Mouse (Mus musculus) embryonic facial prominence, embryonic 10.5 days (tissue): ENCODE results near the gene Afdn. TPM values are rescaled to one million over a fixed set of nuclear protein-coding genes. Genes with fewer than 3 reads are reported as not detected.
"Not testable (repeated sequence)": the region's sequence is repeated elsewhere in the genome, so short reads cannot be mapped to it uniquely, and the experiment has no call there.

Experiments used
- DNase-seq: peaks from one replicate; pipeline ENCODE4 v3.0.0-alpha.2; 2017; ENCODE audit warnings: low spot score
- H3K27ac ChIP-seq: fragments of 300-500 bp; sonication (generic); replicated peaks from 2 replicates; pipeline ENCODE4 v1.5.1; 2016; ENCODE audit warnings: mild to moderate bottlenecking
- H3K27me3 ChIP-seq: fragments of 300-500 bp; sonication (generic); replicated peaks from 2 replicates; pipeline ENCODE4 v1.6.1; 2016; ENCODE audit warnings: low read depth, mild to moderate bottlenecking; ENCODE audit not compliant: poor library complexity, severe bottlenecking
- H3K36me3 ChIP-seq: fragments of 300-500 bp; sonication (generic); replicated peaks from 2 replicates; pipeline ENCODE4 v1.6.1; 2016; ENCODE audit warnings: mild to moderate bottlenecking, moderate library complexity
- H3K4me1 ChIP-seq: fragments of 300-500 bp; sonication (generic); 2 replicates; pipeline ENCODE4 v1.6.1; 2016
- H3K4me3 ChIP-seq: fragments of 300-500 bp; sonication (generic); 2 replicates; pipeline ENCODE4 v1.5.1; 2016; ENCODE audit warnings: mild to moderate bottlenecking, moderate library complexity
- H3K9me3 ChIP-seq: fragments of 300-500 bp; sonication (generic); 2 replicates; pipeline ENCODE4 v1.6.1; 2016; ENCODE audit warnings: mild to moderate bottlenecking
- WGBS: fragments of 180-500 bp; shearing (Covaris S2); methylation state at CpG from one replicate; pipeline ENCODE4 v1.1.7; 2016; 5-methylcytosine and 5-hydroxymethylcytosine counted together
- polyA plus RNA-seq: library from polyadenylated mRNA; unstranded; fragments of >200 nt; fragmentation: Nextera tagmentation; extraction: Ambion mirVana; gene quantifications from 2 replicates; pipeline ENCODE4 v1.2.1, GENCODE M21; 2016

The Afdn gene
- polyA plus RNA-seq, 1 experiment from 2014 or later = 61.0 TPM

- Histone ChIP-seq H3K4me1 (no peaks in the 10 kb centered on the region), H3K4me3 (no peak overlapping the region), H3K27me3 (no peaks in the 10 kb centered on the region), H3K27ac (no peak overlapping the region), H3K36me3 (peaks cover 42% of the 10 kb centered on the region), H3K9me3 (no peaks in the 10 kb centered on the region)
- DNase-seq = no peak
- WGBS = 92% methylated on average over 1 of the region's 1 CpGs
Measured at GRCm38 (mm10) chr17:13907681-13908080, 147.3 kb downstream of the Afdn start.

- H3K4me1 ChIP-seq = peaks cover 4% of the 10 kb centered on the region; the same call in 1 of the 2 replicates
- no peaks in the 10 kb centered on the region for H3K9me3 ChIP-seq
- WGBS = 85% methylated on average over 4 of the region's 4 CpGs
- no peak overlapping the region for H3K4me3 ChIP-seq
- no peaks in the 10 kb centered on the region for H3K36me3 ChIP-seq
- H3K27ac ChIP-seq = no peak overlapping the region
- DNase-seq = no peak
- no peaks in the 10 kb centered on the region for H3K27me3 ChIP-seq
Measured at GRCm38 (mm10) chr17:13913951-13914350, 153.6 kb downstream of the Afdn start.

GRCm38 (mm10) chr17:13914531-13914930 lies 154.2 kb downstream of the Afdn start:
- H3K9me3 ChIP-seq = no peaks in the 10 kb centered on the region
- peaks cover 4% of the 10 kb centered on the region; the same call in 1 of the 2 replicates for H3K4me1 ChIP-seq
- 74% methylated on average over 4 of the region's 4 CpGs for WGBS
- H3K4me3 ChIP-seq = no peak overlapping the region
- no peak overlapping the region for H3K27ac ChIP-seq
- no peaks in the 10 kb centered on the region for H3K36me3 ChIP-seq
- no peaks in the 10 kb centered on the region for H3K27me3 ChIP-seq
- no peak for DNase-seq

DNA sequence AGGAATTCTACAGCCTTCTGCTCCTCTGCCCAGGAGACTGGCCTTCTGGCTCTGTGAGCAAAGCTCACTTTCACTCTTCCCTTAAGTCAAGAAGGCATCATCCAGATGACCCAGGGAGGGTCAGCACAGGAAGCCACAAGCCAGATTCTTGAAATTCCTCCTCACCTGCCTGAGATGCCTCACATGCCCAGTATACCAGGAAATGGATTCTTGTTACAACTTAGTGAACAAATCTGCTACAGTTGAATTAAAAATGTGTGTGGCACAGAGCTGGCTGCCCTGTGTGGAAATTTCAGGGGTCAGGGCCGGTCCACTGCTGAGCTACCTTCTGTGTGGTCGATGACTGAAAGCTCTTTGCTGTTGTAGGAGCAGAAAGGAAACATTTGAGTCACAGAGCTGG lies 160.4 kb downstream of the Afdn start:
- Histone ChIP-seq H3K36me3 (no peaks in the 10 kb centered on the region), H3K4me1 (peaks cover 27% of the 10 kb centered on the region), H3K4me3 (no peak overlapping the region), H3K9me3 (no peaks in the 10 kb centered on the region), H3K27me3 (no peaks in the 10 kb centered on the region), H3K27ac (peak overlapping the region; percentile 55; the same call in 1 of the 2 replicates)
- DNase-seq = peak; percentile 34
- WGBS = 46% methylated on average over 2 of the region's 2 CpGs

- 70% methylated on average over 2 of the region's 2 CpGs for WGBS
Measured at GRCm38 (mm10) chr17:13923418-13923817, 163.1 kb downstream of the Afdn start.

DNA sequence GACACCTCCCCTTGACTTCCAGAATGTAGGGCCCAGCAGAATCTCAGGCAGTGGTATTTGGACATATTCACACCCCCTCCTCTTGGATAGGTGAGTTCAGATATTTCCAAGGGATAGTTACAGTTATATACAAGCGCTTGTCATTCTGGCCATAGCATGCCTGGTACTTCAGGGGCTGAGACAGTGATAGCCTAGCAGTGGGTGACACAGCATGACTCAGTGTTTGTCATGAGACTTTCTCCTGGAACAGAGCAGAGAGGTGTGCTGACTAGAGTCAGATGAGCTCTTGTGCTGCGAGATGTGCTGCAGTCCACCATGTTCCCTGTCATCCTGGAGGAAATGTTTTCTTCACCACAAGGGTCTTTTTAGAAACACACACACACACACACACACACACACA lies 164.2 kb downstream of the Afdn start:
- Histone ChIP-seq H3K27me3 (no peaks in the 10 kb centered on the region), H3K36me3 (no peaks in the 10 kb centered on the region), H3K4me3 (no peak overlapping the region), H3K9me3 (no peaks in the 10 kb centered on the region), H3K4me1 (peaks cover 23% of the 10 kb centered on the region), H3K27ac (no peak overlapping the region)
- WGBS = 92% methylated on average over 2 of the region's 2 CpGs
- no peak for DNase-seq

More at GRCm38 (mm10) chr17:13923418-13923817, 163.1 kb downstream of the Afdn start:
- H3K36me3 ChIP-seq = no peaks in the 10 kb centered on the region
- no peaks in the 10 kb centered on the region for H3K9me3 ChIP-seq
- no peaks in the 10 kb centered on the region for H3K27me3 ChIP-seq
- H3K4me3 ChIP-seq = no peak overlapping the region
- no peak overlapping the region for H3K27ac ChIP-seq
- peaks cover 27% of the 10 kb centered on the region for H3K4me1 ChIP-seq
- DNase-seq = no peak

DNA sequence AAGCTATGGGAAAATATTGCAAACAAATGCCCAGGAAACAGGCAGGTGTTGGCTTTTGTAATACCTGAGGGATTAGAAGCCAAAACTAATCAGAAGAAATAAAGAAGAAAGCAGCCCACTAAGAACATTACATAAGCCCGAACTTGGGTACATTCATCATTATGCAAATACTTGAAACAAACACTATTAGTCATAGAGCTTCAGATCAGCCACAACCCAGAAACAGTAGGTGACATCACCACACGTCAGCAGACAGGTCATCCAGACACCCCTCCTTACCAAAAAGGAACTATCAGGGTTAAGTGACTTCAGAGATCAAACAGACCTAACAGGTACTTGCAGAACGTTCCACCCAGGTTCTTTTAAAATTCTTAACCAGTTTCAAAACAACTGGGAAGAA lies 165.6 kb downstream of the Afdn start:
- DNase-seq = no peak
- Histone ChIP-seq H3K27ac (no peak overlapping the region), H3K4me3 (no peak overlapping the region), H3K4me1 (peaks cover 10% of the 10 kb centered on the region), H3K9me3 (no peaks in the 10 kb centered on the region), H3K27me3 (no peaks in the 10 kb centered on the region), H3K36me3 (no peaks in the 10 kb centered on the region)
- 71% methylated on average over 3 of the region's 3 CpGs for WGBS

- WGBS = 90% methylated on average over 9 of the region's 9 CpGs
- Histone ChIP-seq H3K4me3 (no peak overlapping the region), H3K4me1 (no peaks in the 10 kb centered on the region), H3K27me3 (no peaks in the 10 kb centered on the region), H3K27ac (no peak overlapping the region), H3K36me3 (no peaks in the 10 kb centered on the region), H3K9me3 (no peaks in the 10 kb centered on the region)
- DNase-seq = no peak
Measured at GRCm38 (mm10) chr17:13930421-13930820, 170.1 kb downstream of the Afdn start.

DNA sequence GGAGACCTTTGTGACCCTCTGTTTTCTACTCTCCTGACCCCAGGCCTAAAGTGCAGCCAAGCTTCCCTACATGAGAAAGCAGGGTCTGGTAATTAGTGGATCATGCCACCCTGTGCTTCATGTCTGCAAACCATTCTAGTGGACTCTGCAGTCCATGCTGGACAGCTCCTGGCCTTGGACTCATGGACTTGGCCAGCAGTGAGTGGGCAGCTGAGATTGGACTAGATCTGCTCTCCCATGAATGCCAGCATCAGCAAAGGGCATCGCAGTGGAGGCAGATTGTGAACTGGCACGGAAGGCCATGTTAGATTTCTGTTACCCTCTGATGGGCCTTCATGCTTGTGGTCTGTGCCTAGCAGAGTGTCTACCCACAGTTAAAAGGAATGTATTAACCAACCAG lies 175.0 kb downstream of the Afdn start:
- not testable (repeated sequence) for H3K27me3 ChIP-seq, H3K36me3 ChIP-seq, H3K4me1 ChIP-seq, DNase-seq, H3K4me3 ChIP-seq, H3K27ac ChIP-seq, H3K9me3 ChIP-seq
- WGBS = 85% methylated on average over 2 of the region's 2 CpGs

- 94% methylated on average over 4 of the region's 4 CpGs for WGBS
Measured at GRCm38 (mm10) chr17:13937787-13938186, 177.4 kb downstream of the Afdn start.

GRCm38 (mm10) chr17:13938652-13939051 lies 178.3 kb downstream of the Afdn start:
- no peak overlapping the region for H3K4me3 ChIP-seq
- H3K27ac ChIP-seq = no peak overlapping the region
- DNase-seq = no peak
- H3K4me1 ChIP-seq = no peaks in the 10 kb centered on the region
- 83% methylated on average over 3 of the region's 3 CpGs for WGBS
- H3K36me3 ChIP-seq = no peaks in the 10 kb centered on the region
- no peaks in the 10 kb centered on the region for H3K27me3 ChIP-seq
- H3K9me3 ChIP-seq = no peaks in the 10 kb centered on the region

More at GRCm38 (mm10) chr17:13937787-13938186, 177.4 kb downstream of the Afdn start:
- Histone ChIP-seq H3K27me3 (no peaks in the 10 kb centered on the region), H3K9me3 (no peaks in the 10 kb centered on the region), H3K27ac (no peak overlapping the region), H3K4me1 (no peaks in the 10 kb centered on the region), H3K4me3 (no peak overlapping the region), H3K36me3 (no peaks in the 10 kb centered on the region)
- no peak for DNase-seq

DNA sequence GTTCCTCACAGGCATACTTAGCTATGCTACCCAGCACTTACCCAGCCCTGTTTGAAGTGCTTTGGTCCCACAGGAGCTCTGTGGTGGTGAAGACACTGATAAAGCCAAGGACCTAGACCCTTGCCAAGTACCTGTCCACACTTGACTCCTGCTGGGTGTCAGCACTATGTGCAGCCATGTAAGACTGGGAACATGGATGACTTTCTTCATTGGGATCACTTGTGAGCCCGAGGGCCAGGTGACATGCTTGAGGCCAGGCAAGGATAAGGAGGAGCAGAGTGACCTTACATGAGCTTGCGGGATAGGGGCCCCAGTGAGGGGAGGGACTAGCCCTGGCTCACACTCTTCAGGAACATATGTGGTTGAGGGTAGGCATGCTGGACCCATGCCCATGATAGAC lies 178.9 kb downstream of the Afdn start:
- 85% methylated on average over 2 of the region's 2 CpGs for WGBS
- H3K9me3 ChIP-seq, H3K27me3 ChIP-seq, H3K4me1 ChIP-seq, H3K4me3 ChIP-seq, DNase-seq, H3K36me3 ChIP-seq, H3K27ac ChIP-seq: not testable (repeated sequence)

DNA sequence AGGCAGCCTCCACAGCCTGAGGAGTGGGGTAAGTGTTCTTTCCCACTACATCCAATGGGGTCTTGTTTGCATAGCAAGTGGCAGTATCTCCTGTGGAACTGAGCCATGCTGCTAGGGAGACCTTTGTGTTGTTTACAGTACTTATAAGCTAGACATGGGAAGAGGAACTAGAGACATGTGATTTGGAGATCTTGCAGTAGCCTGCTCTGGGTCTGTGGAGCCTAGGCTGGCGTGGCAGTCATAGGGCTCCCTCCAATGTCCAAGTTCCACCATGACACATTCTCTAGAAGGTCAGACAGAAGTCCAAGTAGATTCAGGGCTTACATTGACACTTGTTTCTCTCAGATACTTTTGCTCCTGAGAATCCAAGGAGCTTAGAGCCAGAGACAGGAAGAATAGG lies 180.1 kb downstream of the Afdn start:
- H3K27ac ChIP-seq = no peak overlapping the region
- H3K4me3 ChIP-seq = no peak overlapping the region
- no peak for DNase-seq
- H3K36me3 ChIP-seq = no peaks in the 10 kb centered on the region
- H3K4me1 ChIP-seq = no peaks in the 10 kb centered on the region
- H3K9me3 ChIP-seq = no peaks in the 10 kb centered on the region
- WGBS = 81% methylated on average over 1 of the region's 1 CpGs
- no peaks in the 10 kb centered on the region for H3K27me3 ChIP-seq

GRCm38 (mm10) chr17:13948073-13948472 lies 187.7 kb downstream of the Afdn start, which contains the start of gene Gm7168:
Gene Gm7168, plus strand, starts transcription at chr17:13948373.
- not testable (repeated sequence) for H3K9me3 ChIP-seq, H3K4me1 ChIP-seq, H3K27me3 ChIP-seq, H3K27ac ChIP-seq, DNase-seq, H3K36me3 ChIP-seq, H3K4me3 ChIP-seq
- WGBS = 93% methylated on average over 1 of the region's 2 CpGs
